Mouse (Mus musculus) Patski (cell line): ENCODE measurements around the gene Slc25a22. TPM values are rescaled to one million over a fixed set of nuclear protein-coding genes. Genes with fewer than 3 reads are reported as not detected.

Experiments
- ATAC-seq: fragments of 100-300 bp; one replicate; pipeline ENCODE4 v1.8.0; 2021
- CTCF ChIA-PET: fragments of 350-600 bp; sonication (Branson Sonifier 250); formaldehyde crosslinking; loops from one replicate; lab custom pipeline; 2022; ENCODE audit warnings: inconsistent platforms; lab: Charles Lee
- POLR2A ChIA-PET: fragments of 350-600 bp; sonication (Branson Sonifier 250); formaldehyde crosslinking; loops from one replicate; lab custom pipeline; 2022; ENCODE audit warnings: antibody characterized with exemption, inconsistent platforms; lab: Charles Lee
- DNase-seq: peaks from one replicate; pipeline ENCODE4 v3.0.0-alpha.2; 2011; ENCODE audit warnings: low read depth, low spot score
- H3K27me3 ChIP-seq: fragments of 371-371 bp; one replicate; pipeline ENCODE4 v1.5.1; 2021
- CTCF ChIP-seq: fragments of 100-300 bp; IDR thresholded peaks from one replicate; pipeline ENCODE4 v1.5.1; 2021
- in situ Hi-C: fragments of 300-500 bp; cut with MboI; formaldehyde crosslinking; loops from 3 replicates; pipeline ENCODE4 v1.11.1; 2018; ENCODE audit warnings: low pct_unique_long_range_greater_than_20kb, mixed read lengths
- polyA plus RNA-seq: library from polyadenylated mRNA; unstranded; gene quantifications from one replicate; pipeline ENCODE4 v1.2.3, GENCODE M21; 2021

Slc25a22 gene
- polyA plus RNA-seq, 1 experiment from 2014 or later = 20.6 TPM

DNA sequence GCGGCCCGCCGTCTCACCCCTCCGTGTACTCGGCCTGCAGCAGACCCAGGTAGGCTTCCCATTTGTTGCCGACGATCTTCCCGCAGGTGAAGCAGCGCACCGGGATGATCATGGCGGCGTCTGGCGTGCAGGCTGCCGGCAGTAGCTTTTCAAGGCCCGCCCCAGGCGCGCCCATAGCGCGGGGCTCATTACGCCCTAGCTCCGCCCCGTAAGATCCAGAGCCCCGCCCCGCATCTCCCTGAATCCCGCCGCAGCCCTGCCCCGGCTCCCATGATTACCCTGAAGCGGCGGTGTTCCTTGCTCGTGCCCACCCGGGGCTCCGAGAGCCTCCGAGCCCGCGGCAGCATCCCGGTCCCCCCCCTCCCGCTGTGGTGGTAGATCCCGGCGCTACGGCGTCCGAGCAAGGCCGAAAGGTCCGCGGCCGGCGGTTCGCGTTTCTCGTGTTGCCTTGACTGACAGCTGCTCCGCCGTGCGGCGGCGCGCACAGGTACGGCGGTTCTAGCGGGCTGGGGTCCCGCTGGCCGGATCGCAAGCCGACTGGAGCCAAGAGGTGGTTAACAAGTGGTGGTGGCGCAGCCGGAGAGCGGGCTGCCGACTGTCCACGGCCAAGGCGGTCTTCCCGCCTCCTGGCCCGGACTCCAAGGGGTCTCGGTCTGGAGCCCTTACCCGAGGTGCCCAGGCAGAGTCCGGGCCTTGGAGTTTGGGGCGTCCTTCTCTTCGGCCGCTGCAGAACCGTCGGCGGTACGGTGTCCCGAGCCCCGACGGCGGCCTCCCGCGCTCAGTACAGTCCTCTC, 37.5 kb upstream of the Slc25a22 start, which contains the start of the genes Polr2l and Tspan4:
Polr2l (minus strand) TSS at position 122 of the 794 bp plus-strand sequence.
Tspan4 (plus strand) TSS at position 230 of the 794 bp plus-strand sequence.
- no peaks in the 10 kb centered on the region for H3K27me3 ChIP-seq
- ATAC-seq (peak; percentile 36), DNase-seq (no peak)
- ChIA-PET POLR2A (interaction anchor here (1.4 to 7.0 kb wide), 4 partner anchors 6 to 61 kb away, joined by 3 to 64 read pairs (median 4); partner anchors contain the start of gene Cd151), CTCF (interaction anchor here (3.1 kb wide), 1 partner anchor 49 kb away, joined by 16 read pairs; no protein-coding TSS in a partner anchor)
- TF ChIP-seq CTCF = no peak
- in situ Hi-C loops = loop anchor here (5.0 kb wide), 1 partner anchor 102 kb away; no protein-coding TSS in a partner anchor

DNA sequence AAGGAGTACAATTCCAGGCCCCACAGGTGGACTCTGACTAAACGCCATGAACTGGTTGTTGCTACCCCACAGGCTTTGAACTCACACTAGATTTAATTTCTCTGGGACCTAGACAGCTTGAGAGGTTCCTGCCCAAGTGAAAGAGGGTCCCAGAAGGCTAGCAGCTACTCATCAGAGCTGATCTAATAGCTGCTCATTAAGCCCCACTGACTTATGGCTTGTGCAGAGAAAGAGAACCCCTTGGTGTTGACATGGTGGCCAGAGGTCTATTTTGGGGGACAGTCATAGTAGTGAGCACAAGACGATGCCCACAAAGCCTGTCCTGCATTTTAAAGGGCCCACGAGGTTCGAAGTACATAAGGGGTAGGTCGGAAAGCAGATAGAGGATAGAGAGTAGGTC, 36.5 kb upstream of the Slc25a22 start:
- in situ Hi-C loops = loop anchor here (25.0 kb wide), 1 partner anchor 913 kb away; the partner anchor contains the start of genes Ctsd and Gm49369
- TF ChIP-seq CTCF = no peak
- ChIA-PET POLR2A (interaction anchor here (0.8 to 1.0 kb wide), 2 partner anchors 20 to 44 kb away, joined by 3 read pairs; no protein-coding TSS in a partner anchor), CTCF (no interaction called here)
- no peak for ATAC-seq
- DNase-seq = no peak
- no peaks in the 10 kb centered on the region for H3K27me3 ChIP-seq

DNA sequence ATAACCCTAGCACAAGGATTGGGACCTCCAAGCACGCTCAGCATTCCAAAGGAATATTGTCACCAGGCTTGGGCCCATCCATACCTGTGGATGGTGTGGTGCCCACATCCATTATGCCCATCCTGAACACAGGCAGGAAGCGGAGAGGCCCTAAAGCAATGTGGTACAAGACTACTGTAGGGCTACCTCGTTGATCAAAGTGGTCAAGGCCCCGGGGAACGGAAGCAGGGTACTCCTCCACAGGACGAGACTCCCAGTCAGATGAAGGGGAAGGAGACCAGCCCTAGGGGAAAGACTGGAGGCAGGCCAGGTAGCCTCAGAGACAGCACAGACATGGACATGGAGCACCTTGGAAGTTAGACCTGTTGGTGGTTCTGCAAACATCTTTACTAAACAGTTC, 35.1 kb upstream of the Slc25a22 start:
- in situ Hi-C loops = loop anchor here (25.0 kb wide), 1 partner anchor 915 kb away; the partner anchor contains the start of genes Ctsd and Gm49369
- no peak for ATAC-seq
- no peak for TF ChIP-seq CTCF
- DNase-seq = no peak
- no peaks in the 10 kb centered on the region for H3K27me3 ChIP-seq
- ChIA-PET POLR2A (interaction anchor here (1.4 kb wide), 1 partner anchor 21 kb away, joined by 3 read pairs; no protein-coding TSS in a partner anchor), CTCF (no interaction called here)

DNA sequence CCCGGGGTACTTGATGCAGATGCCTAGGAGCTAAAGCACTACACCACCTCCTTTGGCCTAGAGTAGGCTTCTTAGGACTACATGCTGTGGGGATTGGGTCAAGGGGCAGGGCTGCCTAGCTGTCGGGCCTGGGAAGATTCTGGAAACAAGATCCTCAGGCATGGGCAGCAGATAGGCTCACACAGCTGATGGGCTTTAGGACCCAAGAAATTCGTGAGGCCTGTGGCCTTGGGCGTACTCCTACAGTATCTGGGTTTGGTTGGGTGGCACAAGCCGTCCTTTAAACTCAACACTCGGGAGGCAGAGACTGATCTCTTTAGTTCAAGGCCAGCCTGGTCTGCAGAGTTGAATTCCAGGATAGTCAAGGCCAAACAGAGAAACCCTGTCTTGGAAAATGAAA, 34.5 kb upstream of the Slc25a22 start:
- ATAC-seq (no peak), DNase-seq (no peak)
- no peak for TF ChIP-seq CTCF
- POLR2A ChIA-PET = interaction anchor here (1.0 to 1.4 kb wide), 2 partner anchors 22 kb away, joined by 3 read pairs; no protein-coding TSS in a partner anchor
- in situ Hi-C loops = loop anchor here (25.0 kb wide), 1 partner anchor 915 kb away; the partner anchor contains the start of genes Ctsd and Gm49369
- CTCF ChIA-PET = no interaction called here
- no peaks in the 10 kb centered on the region for H3K27me3 ChIP-seq

- in situ Hi-C loops = loop anchor here (25.0 kb wide), 1 partner anchor 916 kb away; the partner anchor contains the start of genes Ctsd and Gm49369
- DNase-seq (no peak), ATAC-seq (no peak)
- H3K27me3 ChIP-seq = no peaks in the 10 kb centered on the region
- ChIA-PET CTCF (interaction anchor here (2.6 to 3.6 kb wide), 2 partner anchors 9 to 13 kb away, joined by 7 to 15 read pairs; no protein-coding TSS in a partner anchor), POLR2A (interaction anchor here (1.3 to 5.2 kb wide), 2 partner anchors 8 to 12 kb away, joined by 5 to 64 read pairs; no protein-coding TSS in a partner anchor)
- no peak for TF ChIP-seq CTCF
Measured at GRCm38 (mm10) chr7:141471236-141471635, 33.5 kb upstream of the Slc25a22 start.

- TF ChIP-seq CTCF = no peak
- DNase-seq (no peak), ATAC-seq (no peak)
- ChIA-PET CTCF (interaction anchor here (2.6 to 3.6 kb wide), 2 partner anchors 10 to 12 kb away, joined by 7 to 15 read pairs; no protein-coding TSS in a partner anchor), POLR2A (interaction anchor here (0.9 to 5.2 kb wide), 3 partner anchors 8 to 12 kb away, joined by 3 to 64 read pairs (median 5); no protein-coding TSS in a partner anchor)
- H3K27me3 ChIP-seq = no peaks in the 10 kb centered on the region
- in situ Hi-C loops = loop anchor here (25.0 kb wide), 1 partner anchor 917 kb away; the partner anchor contains the start of genes Ctsd and Gm49369
Measured at GRCm38 (mm10) chr7:141470637-141470944, 32.9 kb upstream of the Slc25a22 start.

GRCm38 (mm10) chr7:141469901-141470636, 32.4 kb upstream of the Slc25a22 start:
- DNase-seq = no peak

GRCm38 (mm10) chr7:141469352-141469751, 31.7 kb upstream of the Slc25a22 start:
- no peak for TF ChIP-seq CTCF
- in situ Hi-C loops = loop anchor here (25.0 kb wide), 1 partner anchor 918 kb away; the partner anchor contains the start of genes Ctsd and Gm49369
- ATAC-seq (no peak), DNase-seq (no peak)
- H3K27me3 ChIP-seq = no peaks in the 10 kb centered on the region
- ChIA-PET POLR2A (interaction anchor here (1.4 to 5.2 kb wide), 3 partner anchors 10 to 25 kb away, joined by 4 to 64 read pairs (median 47); partner anchors contain the start of gene Pnpla2), CTCF (interaction anchor here (0.7 to 3.7 kb wide), 10 partner anchors 8 to 201 kb away, joined by 3 to 16 read pairs (median 6); no protein-coding TSS in a partner anchor)

More at GRCm38 (mm10) chr7:141469901-141470636, 32.4 kb upstream of the Slc25a22 start:
- no peak for ATAC-seq
- no peaks in the 10 kb centered on the region for H3K27me3 ChIP-seq
- CTCF ChIA-PET = interaction anchor here (0.9 to 3.7 kb wide), 6 partner anchors 7 to 201 kb away, joined by 3 to 16 read pairs (median 9); no protein-coding TSS in a partner anchor
- in situ Hi-C loops = loop anchor here (25.0 kb wide), 1 partner anchor 917 kb away; the partner anchor contains the start of genes Ctsd and Gm49369
- POLR2A ChIA-PET = interaction anchor here (0.9 to 5.2 kb wide), 3 partner anchors 8 to 13 kb away, joined by 3 to 64 read pairs (median 47); partner anchors contain the start of gene Pnpla2
- no peak for TF ChIP-seq CTCF
